Mouse (Mus musculus): ENCODE measurements at regions not wholly inside any gene's neighbourhood (a gene's known extent, or its start where the extent isn't known, plus 50 kb on each side); places are given as distances from the start of the nearest gene placed in this dataset.
A peak's percentile ranks its signal among the peaks of the same experiment; 100 is the strongest.

GRCm38 (mm10) chr5:149338016-149338696 lies 73.4 kb upstream of the Medag start:
- 33% methylated on average over 15 of the region's 15 CpGs for WGBS
- no peaks in the 10 kb centered on the region for H3K36me3 ChIP-seq (replicated peaks; ENCODE audit: control insufficient read depth, insufficient read depth, low read depth, low read length)
- H3K4me3 ChIP-seq (ENCODE audit: low read depth, low read length), result no peak overlapping the region
- H3K27me3 ChIP-seq (ENCODE audit: control insufficient read depth, insufficient read depth, low read length), result no peaks in the 10 kb centered on the region
- H3K27ac ChIP-seq (replicated peaks; ENCODE audit: low read depth, low read length), result peak overlapping the region; percentile 76
- H3K9ac ChIP-seq (replicated peaks; ENCODE audit: low read length), result peak overlapping the region; percentile 22
- no peaks in the 10 kb centered on the region for H3K9me3 ChIP-seq (replicated peaks; ENCODE audit: control insufficient read depth, low read length)
- ATAC-seq (replicated peaks; ENCODE audit: insufficient number of reproducible peaks, low FRiP score, low TSS enrichment, low read depth), result no peak
- no peaks in the 10 kb centered on the region; the same call in 1 of the 2 replicates for H3K4me1 ChIP-seq (ENCODE audit: control insufficient read depth, insufficient read depth, low read length)
- peak; percentile 76 for DNase-seq (ENCODE audit: low spot score)
- H3K4me2 ChIP-seq (ENCODE audit: low read depth, low read length), result no peak overlapping the region

- no peaks in the 10 kb centered on the region for H3K27me3 ChIP-seq (ENCODE audit: control insufficient read depth, insufficient read depth, low read length)
- peak overlapping the region; percentile 76 for H3K27ac ChIP-seq (replicated peaks; ENCODE audit: low read depth, low read length)
- H3K4me3 ChIP-seq (ENCODE audit: low read depth, low read length), result no peak overlapping the region
- DNase-seq (ENCODE audit: low spot score) (no peak), ATAC-seq (replicated peaks; ENCODE audit: insufficient number of reproducible peaks, low FRiP score, low TSS enrichment, low read depth) (no peak)
- H3K9me3 ChIP-seq (replicated peaks; ENCODE audit: control insufficient read depth, low read length), result no peaks in the 10 kb centered on the region
- H3K4me2 ChIP-seq (ENCODE audit: low read depth, low read length), result no peak overlapping the region
- H3K9ac ChIP-seq (replicated peaks; ENCODE audit: low read length), result no peak overlapping the region; the same call in 1 of the 2 replicates
- no peaks in the 10 kb centered on the region for H3K36me3 ChIP-seq (replicated peaks; ENCODE audit: control insufficient read depth, insufficient read depth, low read depth, low read length)
- H3K4me1 ChIP-seq (ENCODE audit: control insufficient read depth, insufficient read depth, low read length), result no peaks in the 10 kb centered on the region; the same call in 1 of the 2 replicates
- WGBS, result 37% methylated on average over 5 of the region's 5 CpGs
Measured at GRCm38 (mm10) chr5:149338697-149339078, 72.9 kb upstream of the Medag start.

- Histone ChIP-seq H3K27ac (replicated peaks; ENCODE audit: low read depth, low read length) (no peak overlapping the region), H3K4me1 (ENCODE audit: control insufficient read depth, insufficient read depth, low read length) (no peaks in the 10 kb centered on the region; the same call in 1 of the 2 replicates), H3K27me3 (ENCODE audit: control insufficient read depth, insufficient read depth, low read length) (no peaks in the 10 kb centered on the region), H3K9ac (replicated peaks; ENCODE audit: low read length) (no peak overlapping the region), H3K9me3 (replicated peaks; ENCODE audit: control insufficient read depth, low read length) (no peaks in the 10 kb centered on the region), H3K4me2 (ENCODE audit: low read depth, low read length) (no peak overlapping the region), H3K36me3 (replicated peaks; ENCODE audit: control insufficient read depth, insufficient read depth, low read depth, low read length) (no peaks in the 10 kb centered on the region), H3K4me3 (ENCODE audit: low read depth, low read length) (no peak overlapping the region)
- ATAC-seq (replicated peaks; ENCODE audit: insufficient number of reproducible peaks, low FRiP score, low TSS enrichment, low read depth), result no peak
- 84% methylated on average over 7 of the region's 7 CpGs for WGBS
- DNase-seq (ENCODE audit: low spot score), result no peak
Measured at GRCm38 (mm10) chr5:149340361-149340760, 71.2 kb upstream of the Medag start.

GRCm38 (mm10) chr5:149341461-149341860 lies 70.1 kb upstream of the Medag start:
- H3K4me1 ChIP-seq (ENCODE audit: control insufficient read depth, insufficient read depth, low read length), result no peaks in the 10 kb centered on the region; the same call in 1 of the 2 replicates
- no peak for DNase-seq (ENCODE audit: low spot score)
- no peak for ATAC-seq (replicated peaks; ENCODE audit: insufficient number of reproducible peaks, low FRiP score, low TSS enrichment, low read depth)
- H3K9ac ChIP-seq (replicated peaks; ENCODE audit: low read length), result no peak overlapping the region
- no peak overlapping the region for H3K4me2 ChIP-seq (ENCODE audit: low read depth, low read length)
- no peak overlapping the region for H3K27ac ChIP-seq (replicated peaks; ENCODE audit: low read depth, low read length)
- no peaks in the 10 kb centered on the region for H3K36me3 ChIP-seq (replicated peaks; ENCODE audit: control insufficient read depth, insufficient read depth, low read depth, low read length)
- WGBS, result 69% methylated on average over 6 of the region's 6 CpGs
- no peak overlapping the region for H3K4me3 ChIP-seq (ENCODE audit: low read depth, low read length)
- H3K27me3 ChIP-seq (ENCODE audit: control insufficient read depth, insufficient read depth, low read length), result no peaks in the 10 kb centered on the region
- H3K9me3 ChIP-seq (replicated peaks; ENCODE audit: control insufficient read depth, low read length), result no peaks in the 10 kb centered on the region

- Histone ChIP-seq H3K4me2 (ENCODE audit: low read depth, low read length) (no peak overlapping the region), H3K9me3 (replicated peaks; ENCODE audit: control insufficient read depth, low read length) (no peaks in the 10 kb centered on the region), H3K4me1 (ENCODE audit: control insufficient read depth, insufficient read depth, low read length) (no peaks in the 10 kb centered on the region; the same call in 1 of the 2 replicates), H3K9ac (replicated peaks; ENCODE audit: low read length) (no peak overlapping the region), H3K27me3 (ENCODE audit: control insufficient read depth, insufficient read depth, low read length) (no peaks in the 10 kb centered on the region), H3K27ac (replicated peaks; ENCODE audit: low read depth, low read length) (no peak overlapping the region), H3K36me3 (replicated peaks; ENCODE audit: control insufficient read depth, insufficient read depth, low read depth, low read length) (no peaks in the 10 kb centered on the region), H3K4me3 (ENCODE audit: low read depth, low read length) (no peak overlapping the region)
- DNase-seq (ENCODE audit: low spot score), result no peak
- WGBS, result 92% methylated on average over 21 of the region's 21 CpGs
- no peak for ATAC-seq (replicated peaks; ENCODE audit: insufficient number of reproducible peaks, low FRiP score, low TSS enrichment, low read depth)
Measured at GRCm38 (mm10) chr5:149343610-149344527, 67.7 kb upstream of the Medag start.

GRCm38 (mm10) chr5:149344528-149344855 lies 67.1 kb upstream of the Medag start:
- DNase-seq (ENCODE audit: low spot score) (no peak), ATAC-seq (replicated peaks; ENCODE audit: insufficient number of reproducible peaks, low FRiP score, low TSS enrichment, low read depth) (no peak)
- H3K9ac ChIP-seq (replicated peaks; ENCODE audit: low read length), result no peak overlapping the region
- WGBS, result 89% methylated on average over 4 of the region's 4 CpGs
- no peaks in the 10 kb centered on the region; the same call in 1 of the 2 replicates for H3K4me1 ChIP-seq (ENCODE audit: control insufficient read depth, insufficient read depth, low read length)
- no peak overlapping the region for H3K4me3 ChIP-seq (ENCODE audit: low read depth, low read length)
- H3K4me2 ChIP-seq (ENCODE audit: low read depth, low read length), result no peak overlapping the region
- H3K9me3 ChIP-seq (replicated peaks; ENCODE audit: control insufficient read depth, low read length), result no peaks in the 10 kb centered on the region
- H3K27me3 ChIP-seq (ENCODE audit: control insufficient read depth, insufficient read depth, low read length), result no peaks in the 10 kb centered on the region
- no peak overlapping the region for H3K27ac ChIP-seq (replicated peaks; ENCODE audit: low read depth, low read length)
- H3K36me3 ChIP-seq (replicated peaks; ENCODE audit: control insufficient read depth, insufficient read depth, low read depth, low read length), result no peaks in the 10 kb centered on the region

- ATAC-seq (replicated peaks; ENCODE audit: insufficient number of reproducible peaks, low FRiP score, low TSS enrichment, low read depth) (no peak), DNase-seq (ENCODE audit: low spot score) (no peak)
- WGBS, result 91% methylated on average over 6 of the region's 6 CpGs
- Histone ChIP-seq H3K4me3 (ENCODE audit: low read depth, low read length) (no peak overlapping the region), H3K27ac (replicated peaks; ENCODE audit: low read depth, low read length) (no peak overlapping the region), H3K9ac (replicated peaks; ENCODE audit: low read length) (no peak overlapping the region), H3K9me3 (replicated peaks; ENCODE audit: control insufficient read depth, low read length) (no peaks in the 10 kb centered on the region), H3K36me3 (replicated peaks; ENCODE audit: control insufficient read depth, insufficient read depth, low read depth, low read length) (no peaks in the 10 kb centered on the region), H3K27me3 (ENCODE audit: control insufficient read depth, insufficient read depth, low read length) (no peaks in the 10 kb centered on the region), H3K4me1 (ENCODE audit: control insufficient read depth, insufficient read depth, low read length) (no peaks in the 10 kb centered on the region; the same call in 1 of the 2 replicates), H3K4me2 (ENCODE audit: low read depth, low read length) (no peak overlapping the region)
Measured at GRCm38 (mm10) chr5:149345161-149345560, 66.4 kb upstream of the Medag start.

GRCm38 (mm10) chr5:149349685-149350084 lies 61.9 kb upstream of the Medag start:
- no peaks in the 10 kb centered on the region for H3K27me3 ChIP-seq (ENCODE audit: control insufficient read depth, insufficient read depth, low read length)

More at GRCm38 (mm10) chr5:149349685-149350084, 61.9 kb upstream of the Medag start:
- no peak for ATAC-seq (replicated peaks; ENCODE audit: insufficient number of reproducible peaks, low FRiP score, low TSS enrichment, low read depth)
- H3K4me2 ChIP-seq (ENCODE audit: low read depth, low read length), result no peak overlapping the region
- WGBS, result 44% methylated on average over 8 of the region's 8 CpGs
- H3K9ac ChIP-seq (replicated peaks; ENCODE audit: low read length), result no peak overlapping the region
- H3K4me3 ChIP-seq (ENCODE audit: low read depth, low read length), result no peak overlapping the region
- H3K9me3 ChIP-seq (replicated peaks; ENCODE audit: control insufficient read depth, low read length), result no peaks in the 10 kb centered on the region
- peaks cover 11% of the 10 kb centered on the region for H3K4me1 ChIP-seq (ENCODE audit: control insufficient read depth, insufficient read depth, low read length)
- no peak overlapping the region for H3K27ac ChIP-seq (replicated peaks; ENCODE audit: low read depth, low read length)
- H3K36me3 ChIP-seq (replicated peaks; ENCODE audit: control insufficient read depth, insufficient read depth, low read depth, low read length), result no peaks in the 10 kb centered on the region
- DNase-seq (ENCODE audit: low spot score), result no peak
